Mouse (Mus musculus): ENCODE results near the gene Farsa. TPM values are rescaled to one million over a fixed set of nuclear protein-coding genes. Genes with fewer than 3 reads are reported as not detected.
A peak's percentile ranks its signal among the peaks of the same experiment; 100 is the strongest.

Gene Farsa
- polyA plus RNA-seq, 1 experiment from 2014 or later = 108 TPM

DNA sequence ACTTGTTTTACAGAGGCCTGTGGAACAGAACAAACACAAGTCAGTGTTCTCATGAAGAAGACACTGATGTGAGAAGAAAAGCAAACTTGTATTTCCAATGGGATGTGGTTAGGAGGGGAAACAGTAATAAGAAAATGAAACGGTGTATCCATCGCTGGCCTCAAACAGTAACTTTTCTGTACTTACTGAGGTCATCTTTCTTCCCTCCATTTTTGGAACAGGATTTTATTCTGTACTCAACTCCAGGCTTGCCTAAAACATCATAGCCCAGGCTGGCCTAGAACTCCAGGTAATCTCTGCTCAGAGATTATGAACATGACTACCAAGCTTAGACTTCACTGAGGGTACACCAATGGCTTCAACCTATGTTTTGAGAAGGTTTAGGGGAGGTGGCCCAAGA lies 17.4 kb upstream of the Farsa start:
- WGBS = 89% methylated on average over 2 of the region's 2 CpGs
- peaks cover 75% of the 10 kb centered on the region for H3K36me3 ChIP-seq
- no peak for DNase-seq (ENCODE audit: low spot score)
- peak overlapping the region; percentile 97; the same call in 1 of the 2 replicates for H3K27ac ChIP-seq
- no peaks in the 10 kb centered on the region for H3K27me3 ChIP-seq (ENCODE audit: insufficient read depth, poor library complexity, severe bottlenecking)
- peak overlapping the region; percentile 88 for H3K4me3 ChIP-seq
- H3K9me3 ChIP-seq = no peaks in the 10 kb centered on the region
- peaks cover 35% of the 10 kb centered on the region for H3K4me1 ChIP-seq

DNA sequence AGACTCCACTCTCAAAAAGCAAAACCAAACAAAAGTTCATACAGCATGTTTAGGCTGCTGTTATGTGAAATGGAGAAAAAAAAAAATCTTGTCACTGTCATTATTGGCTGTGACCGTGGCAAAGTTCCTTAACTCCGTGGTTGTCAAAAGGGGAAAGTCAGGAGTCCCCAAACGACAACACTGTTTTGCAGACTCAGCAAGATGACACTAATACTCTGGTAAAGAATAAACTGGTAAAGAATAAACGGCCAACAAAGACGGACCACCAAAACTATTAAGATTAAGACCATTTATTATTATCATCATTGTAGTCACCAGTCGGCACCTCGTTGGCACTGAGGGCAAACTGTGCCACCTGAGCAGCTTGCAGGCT lies 16.9 kb upstream of the Farsa start:
- WGBS = 5% methylated on average over 7 of the region's 7 CpGs
- DNase-seq (ENCODE audit: low spot score) = no peak
- no peaks in the 10 kb centered on the region for H3K9me3 ChIP-seq
- H3K27ac ChIP-seq = peak overlapping the region; percentile 97
- H3K4me3 ChIP-seq = peak overlapping the region; percentile 88
- H3K36me3 ChIP-seq = peaks cover 75% of the 10 kb centered on the region
- H3K27me3 ChIP-seq (ENCODE audit: insufficient read depth, poor library complexity, severe bottlenecking) = no peaks in the 10 kb centered on the region
- peaks cover 36% of the 10 kb centered on the region for H3K4me1 ChIP-seq

DNA sequence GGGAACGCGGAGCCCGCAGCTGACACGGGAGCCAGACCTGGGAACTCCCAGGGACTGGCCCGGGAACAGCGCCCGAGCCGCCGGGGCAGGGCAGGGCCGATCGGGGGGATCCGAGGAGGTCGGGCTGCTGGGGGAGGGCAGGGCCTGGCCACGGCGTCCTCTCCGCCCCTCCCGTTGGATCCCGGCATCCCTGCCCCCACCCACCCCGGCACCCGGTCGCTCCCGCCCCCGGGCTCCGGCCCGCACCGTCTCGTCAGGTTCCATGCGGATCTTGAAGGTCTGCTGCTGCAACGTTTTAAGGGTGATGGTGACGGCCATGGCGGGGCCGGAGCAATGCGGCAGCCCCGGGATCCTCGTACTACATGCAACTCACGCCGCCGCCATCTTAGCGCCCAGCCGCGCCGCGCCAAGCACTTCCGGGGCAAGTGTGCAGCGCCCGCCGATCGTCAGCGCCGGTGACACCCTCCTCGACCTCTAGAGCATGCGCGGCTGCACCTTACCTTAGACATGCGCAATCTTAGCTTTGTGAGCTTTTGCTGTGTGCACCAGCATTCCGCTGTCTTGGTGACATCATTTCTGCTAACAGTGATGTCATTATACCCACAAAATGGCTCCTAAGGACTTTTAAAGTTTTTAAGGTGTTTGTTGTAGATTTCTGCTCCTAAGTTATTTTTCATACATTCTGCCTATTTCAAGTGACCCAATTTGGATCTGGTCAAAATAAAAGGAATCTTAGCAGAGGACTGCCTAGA lies 16.4 kb upstream of the Farsa start, which contains the start of gene Rad23a:
Gene Rad23a (minus strand): TSS at position 418 of the 752 bp plus-strand sequence.
- Histone ChIP-seq H3K4me1 (peaks cover 39% of the 10 kb centered on the region), H3K36me3 (peaks cover 76% of the 10 kb centered on the region), H3K4me3 (peak within 1 kb of the TSS; percentile 88), H3K27me3 (ENCODE audit: insufficient read depth, poor library complexity, severe bottlenecking) (no peaks in the 10 kb centered on the region), H3K9me3 (no peaks in the 10 kb centered on the region), H3K27ac (peak within 1 kb of the TSS; percentile 97)
- WGBS = under 1% methylated on average over 55 of the region's 55 CpGs
- DNase-seq (ENCODE audit: low spot score) = peak; percentile 97

DNA sequence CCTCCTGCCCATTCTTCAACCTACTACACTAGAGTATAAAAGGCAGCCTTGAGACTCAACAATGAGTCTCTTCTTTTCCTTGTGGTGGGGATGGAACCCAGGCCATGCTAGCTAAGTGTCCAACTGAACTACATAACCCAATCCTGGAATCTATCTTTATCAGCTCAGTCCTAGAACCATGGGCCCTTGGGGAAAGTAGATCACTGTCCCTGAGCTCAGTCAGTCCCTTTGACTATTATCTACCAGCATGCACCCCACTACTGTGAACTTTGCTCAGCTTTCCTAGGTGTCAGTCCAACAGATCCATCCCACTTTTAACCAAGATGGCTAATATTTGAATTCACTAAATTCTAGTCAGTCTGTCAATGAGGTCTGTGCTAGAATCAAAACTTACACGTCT lies 15.3 kb upstream of the Farsa start:
- H3K27ac ChIP-seq = no peak overlapping the region
- no peaks in the 10 kb centered on the region for H3K27me3 ChIP-seq (ENCODE audit: insufficient read depth, poor library complexity, severe bottlenecking)
- 77% methylated on average over 1 of the region's 1 CpGs for WGBS
- H3K9me3 ChIP-seq = no peaks in the 10 kb centered on the region
- H3K4me1 ChIP-seq = peaks cover 39% of the 10 kb centered on the region
- H3K4me3 ChIP-seq = no peak overlapping the region
- no peak for DNase-seq (ENCODE audit: low spot score)
- H3K36me3 ChIP-seq = peaks cover 71% of the 10 kb centered on the region

DNA sequence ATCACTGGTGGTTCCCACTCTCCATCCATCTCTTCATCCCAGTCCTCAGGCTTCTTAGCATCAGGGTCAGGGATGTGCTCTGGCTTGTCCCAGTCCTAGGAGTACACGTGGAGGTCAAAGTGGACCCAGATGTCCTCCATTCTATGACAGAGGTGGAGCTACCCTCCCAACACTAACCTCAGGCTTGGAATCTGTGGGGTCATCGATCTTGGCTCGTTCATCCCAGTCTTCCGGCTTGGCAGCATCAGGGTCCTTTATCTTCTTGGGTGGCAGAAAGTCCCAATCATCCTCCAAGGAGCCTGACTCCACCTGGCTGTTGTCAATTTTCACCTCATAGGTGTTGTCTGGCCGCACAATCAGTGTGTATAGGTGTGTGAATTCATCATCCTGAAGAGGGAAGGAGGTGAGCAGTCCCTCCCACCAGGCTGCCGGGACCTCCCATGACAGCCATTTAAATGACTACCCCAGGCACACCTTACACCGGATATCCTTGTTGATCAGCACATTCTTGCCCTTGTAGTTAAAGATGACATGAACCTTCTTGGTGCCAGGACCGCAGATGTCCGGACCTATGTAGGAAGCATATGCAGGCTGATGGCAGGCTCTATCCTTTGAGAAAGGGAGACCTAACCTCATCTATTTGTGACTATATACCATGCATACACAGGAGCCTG lies 12.3 kb upstream of the Farsa start:
- H3K9me3 ChIP-seq = no peaks in the 10 kb centered on the region
- H3K27me3 ChIP-seq (ENCODE audit: insufficient read depth, poor library complexity, severe bottlenecking) = no peaks in the 10 kb centered on the region
- WGBS = 81% methylated on average over 9 of the region's 9 CpGs
- peaks cover 49% of the 10 kb centered on the region for H3K36me3 ChIP-seq
- peaks cover 29% of the 10 kb centered on the region for H3K4me1 ChIP-seq
- H3K4me3 ChIP-seq = peak overlapping the region; percentile 98
- no peak for DNase-seq (ENCODE audit: low spot score)
- H3K27ac ChIP-seq = no peak overlapping the region

DNA sequence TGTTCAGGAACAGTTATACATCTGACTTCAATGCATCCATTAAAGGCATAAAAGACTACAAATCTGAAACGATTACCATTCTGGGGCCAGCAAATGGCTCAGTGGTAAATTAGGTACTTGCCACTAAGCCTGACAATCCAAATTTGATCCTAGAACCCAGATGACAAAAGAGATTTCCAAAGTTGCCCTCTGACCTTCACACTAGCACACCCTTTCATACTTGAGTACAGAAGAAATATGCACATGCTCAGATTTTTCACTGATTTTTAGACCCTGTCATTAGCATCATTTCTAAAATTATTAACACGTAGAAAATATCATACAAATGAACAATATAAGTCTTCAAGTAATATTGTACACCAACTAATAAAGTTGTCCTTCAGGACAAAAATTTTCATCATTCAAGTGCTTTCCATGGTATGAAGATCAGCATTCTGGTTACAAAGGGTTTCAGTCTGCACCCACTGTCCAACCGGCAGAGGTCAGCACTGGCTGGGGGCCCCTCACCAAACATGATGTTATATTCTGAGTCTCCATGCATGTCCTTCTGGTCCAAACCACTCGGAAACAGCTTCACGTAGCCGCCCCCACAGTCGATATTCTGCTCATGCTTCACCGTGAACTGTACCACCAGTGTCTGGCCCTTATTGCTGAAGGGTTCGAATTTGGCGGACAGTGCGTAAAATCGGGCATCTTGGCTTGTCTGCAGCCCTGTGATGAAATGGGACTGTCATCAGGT lies 11.3 kb upstream of the Farsa start:
- H3K36me3 ChIP-seq = peaks cover 49% of the 10 kb centered on the region
- DNase-seq (ENCODE audit: low spot score) = peak; percentile 79
- H3K4me3 ChIP-seq = peak overlapping the region; percentile 98
- peak overlapping the region; percentile 97 for H3K27ac ChIP-seq
- WGBS = 15% methylated on average over 12 of the region's 12 CpGs
- no peaks in the 10 kb centered on the region for H3K9me3 ChIP-seq
- H3K4me1 ChIP-seq = peaks cover 29% of the 10 kb centered on the region
- H3K27me3 ChIP-seq (ENCODE audit: insufficient read depth, poor library complexity, severe bottlenecking) = no peaks in the 10 kb centered on the region

DNA sequence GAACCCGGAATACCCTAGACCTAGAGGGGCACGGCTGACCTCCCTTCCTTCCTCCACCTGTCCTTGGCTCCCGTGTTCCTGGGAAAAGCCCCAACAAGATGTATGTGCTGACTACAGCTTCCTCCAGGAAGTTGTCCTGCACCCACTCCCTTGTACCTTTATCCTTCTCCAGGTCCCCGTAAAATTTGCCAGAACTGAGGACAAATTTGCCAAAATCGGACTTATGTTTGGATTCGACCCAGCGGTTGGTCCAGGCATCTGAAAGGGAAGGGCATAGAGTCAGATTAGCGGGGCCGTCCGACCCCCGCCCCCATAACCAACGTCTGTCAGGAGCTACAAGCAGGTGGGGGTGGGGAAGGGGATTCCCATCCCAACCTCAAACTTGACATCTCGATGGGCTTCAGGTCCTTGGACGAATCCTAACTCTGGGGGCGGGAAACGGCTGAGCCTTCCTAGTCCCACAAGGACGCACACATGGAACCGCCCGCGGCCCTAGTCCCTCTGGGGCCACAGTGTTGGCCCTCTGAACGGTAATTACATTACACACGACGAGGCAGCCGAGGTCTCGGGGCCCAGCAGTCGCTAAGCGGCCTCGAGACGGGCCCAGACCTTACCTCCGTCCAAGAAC lies 10.6 kb upstream of the Farsa start:
- Histone ChIP-seq H3K4me1 (peaks cover 29% of the 10 kb centered on the region), H3K36me3 (peaks cover 48% of the 10 kb centered on the region), H3K4me3 (peak overlapping the region; percentile 98), H3K27me3 (ENCODE audit: insufficient read depth, poor library complexity, severe bottlenecking) (no peaks in the 10 kb centered on the region), H3K27ac (peak overlapping the region; percentile 97), H3K9me3 (no peaks in the 10 kb centered on the region)
- under 1% methylated on average over 30 of the region's 30 CpGs for WGBS
- DNase-seq (ENCODE audit: low spot score) = no peak

DNA sequence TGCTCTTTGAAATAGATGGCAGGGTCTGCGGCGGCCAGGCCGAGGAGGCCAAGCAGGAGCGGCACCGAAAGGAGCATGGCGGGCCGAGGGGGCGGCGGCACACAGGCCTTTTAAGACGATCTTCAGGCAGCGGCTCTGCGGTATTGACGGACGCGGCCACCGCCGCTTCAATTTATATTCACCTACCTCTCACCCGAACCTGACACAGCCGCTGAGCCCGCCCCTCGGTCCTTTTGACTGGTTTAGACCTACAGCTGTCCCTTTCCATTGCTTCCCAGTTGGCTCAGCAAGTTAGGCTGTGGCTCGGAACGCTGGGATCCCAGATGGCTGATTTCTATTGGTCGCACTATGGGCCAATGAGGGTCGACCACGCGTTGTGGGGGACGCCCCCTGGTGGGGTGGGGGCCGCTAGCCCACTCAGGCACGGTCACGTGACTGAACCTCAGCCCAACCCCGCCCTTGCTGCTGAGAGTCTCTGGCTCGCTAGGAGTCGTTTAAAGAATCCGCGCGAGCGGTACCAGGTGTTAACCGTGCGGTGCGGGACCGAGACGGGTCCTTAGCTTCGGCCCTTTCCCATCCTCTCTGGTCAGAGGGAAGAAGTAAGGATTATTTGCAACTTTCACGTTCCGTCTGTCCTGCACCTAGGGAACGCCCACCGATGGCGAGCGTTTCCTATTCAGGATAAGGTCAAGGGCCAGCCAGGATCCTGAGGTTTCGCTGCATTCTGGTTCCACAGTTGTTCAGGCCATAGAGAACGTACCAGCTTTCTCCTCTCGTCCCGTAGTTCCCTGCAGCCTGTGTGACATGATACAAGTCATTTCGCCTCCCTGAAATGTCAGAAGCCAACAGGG lies 9.8 kb upstream of the Farsa start, which contains the start of gene Calr:
Gene Calr (minus strand): TSS at position 213 of the 851 bp plus-strand sequence.
- Histone ChIP-seq H3K36me3 (peaks cover 41% of the 10 kb centered on the region), H3K27ac (peak within 1 kb of the TSS; percentile 97), H3K27me3 (ENCODE audit: insufficient read depth, poor library complexity, severe bottlenecking) (no peaks in the 10 kb centered on the region), H3K4me3 (peak within 1 kb of the TSS; percentile 98), H3K4me1 (peaks cover 29% of the 10 kb centered on the region), H3K9me3 (no peaks in the 10 kb centered on the region)
- DNase-seq (ENCODE audit: low spot score) = peak; percentile 100
- WGBS = under 1% methylated on average over 55 of the region's 55 CpGs

DNA sequence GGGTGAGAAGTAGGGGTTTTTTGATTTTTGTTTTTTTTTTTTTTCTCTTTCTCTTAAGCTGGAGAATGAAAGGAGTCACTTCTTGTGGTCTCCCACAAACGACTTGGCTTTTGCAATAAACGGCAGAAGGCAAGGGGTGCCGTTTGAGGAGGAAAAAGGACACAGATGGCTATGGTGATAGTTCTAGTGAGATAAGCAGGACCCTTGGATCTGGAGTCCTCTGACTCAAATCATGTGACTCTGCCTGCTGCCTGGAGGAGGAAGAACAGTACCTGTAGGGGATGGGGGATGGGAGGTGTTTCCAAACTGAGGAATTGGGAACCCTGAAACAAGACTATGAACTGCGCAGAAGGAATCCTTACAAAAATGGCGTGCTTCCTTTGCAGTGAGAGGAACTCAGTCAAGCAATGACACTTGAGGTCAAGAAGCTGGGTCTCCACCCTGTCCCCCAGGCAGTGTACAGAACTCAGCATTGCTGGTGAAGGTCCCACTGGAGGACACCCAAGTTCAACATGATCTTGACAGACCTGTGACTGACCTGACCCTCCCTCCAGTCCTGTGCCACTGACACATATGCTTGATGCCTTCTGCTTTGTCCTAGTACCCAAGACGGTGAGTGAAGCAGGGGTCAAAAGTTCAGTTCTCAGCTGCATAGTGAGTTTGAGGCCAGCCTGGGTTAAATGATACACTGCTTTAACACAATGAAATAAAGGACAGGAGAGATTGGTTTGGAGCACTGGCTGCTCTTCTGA lies 8.9 kb upstream of the Farsa start:
- Histone ChIP-seq H3K27me3 (ENCODE audit: insufficient read depth, poor library complexity, severe bottlenecking) (no peaks in the 10 kb centered on the region), H3K4me1 (peaks cover 26% of the 10 kb centered on the region), H3K9me3 (no peaks in the 10 kb centered on the region), H3K27ac (peak overlapping the region; percentile 97), H3K4me3 (peak overlapping the region; percentile 98), H3K36me3 (peaks cover 32% of the 10 kb centered on the region)
- 37% methylated on average over 6 of the region's 6 CpGs for WGBS
- DNase-seq (ENCODE audit: low spot score) = no peak

DNA sequence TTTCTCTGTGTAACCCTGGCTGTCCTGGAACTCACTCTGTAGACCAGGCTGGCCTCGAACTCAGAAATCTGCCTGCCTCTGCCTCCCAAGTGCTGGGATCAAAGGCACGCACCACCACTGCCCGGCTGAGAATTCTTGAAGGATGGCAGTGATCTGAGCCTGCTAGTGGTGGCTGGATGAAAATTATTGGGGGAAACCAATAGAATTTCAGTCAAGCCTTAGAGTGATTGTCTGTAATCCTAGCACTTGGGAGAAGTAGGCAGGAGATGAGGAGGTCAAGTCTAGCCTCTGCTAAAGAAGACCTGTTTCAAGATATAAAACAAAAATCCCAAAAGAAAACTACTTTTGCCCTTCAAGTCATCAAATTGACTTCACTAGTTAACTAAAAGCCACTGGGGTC lies 355 bp upstream of the Farsa start:
- H3K36me3 ChIP-seq = peaks cover 26% of the 10 kb centered on the region
- WGBS = 89% methylated on average over 3 of the region's 3 CpGs
- peak overlapping the region; percentile 98 for H3K4me3 ChIP-seq
- peak overlapping the region; percentile 96 for H3K27ac ChIP-seq
- peaks cover 17% of the 10 kb centered on the region for H3K4me1 ChIP-seq
- no peak for DNase-seq (ENCODE audit: low spot score)
- H3K27me3 ChIP-seq (ENCODE audit: insufficient read depth, poor library complexity, severe bottlenecking) = no peaks in the 10 kb centered on the region
- H3K9me3 ChIP-seq = no peaks in the 10 kb centered on the region

All from heart, embryonic 10.5 days (tissue).